Mouse (Mus musculus): ENCODE results near the gene Rxra. TPM values are rescaled to one million over a fixed set of nuclear protein-coding genes. Genes with fewer than 3 reads are reported as not detected.

Gene Rxra
- polyA plus RNA-seq, 1 experiment from 2014 or later: 9.4 TPM

DNA sequence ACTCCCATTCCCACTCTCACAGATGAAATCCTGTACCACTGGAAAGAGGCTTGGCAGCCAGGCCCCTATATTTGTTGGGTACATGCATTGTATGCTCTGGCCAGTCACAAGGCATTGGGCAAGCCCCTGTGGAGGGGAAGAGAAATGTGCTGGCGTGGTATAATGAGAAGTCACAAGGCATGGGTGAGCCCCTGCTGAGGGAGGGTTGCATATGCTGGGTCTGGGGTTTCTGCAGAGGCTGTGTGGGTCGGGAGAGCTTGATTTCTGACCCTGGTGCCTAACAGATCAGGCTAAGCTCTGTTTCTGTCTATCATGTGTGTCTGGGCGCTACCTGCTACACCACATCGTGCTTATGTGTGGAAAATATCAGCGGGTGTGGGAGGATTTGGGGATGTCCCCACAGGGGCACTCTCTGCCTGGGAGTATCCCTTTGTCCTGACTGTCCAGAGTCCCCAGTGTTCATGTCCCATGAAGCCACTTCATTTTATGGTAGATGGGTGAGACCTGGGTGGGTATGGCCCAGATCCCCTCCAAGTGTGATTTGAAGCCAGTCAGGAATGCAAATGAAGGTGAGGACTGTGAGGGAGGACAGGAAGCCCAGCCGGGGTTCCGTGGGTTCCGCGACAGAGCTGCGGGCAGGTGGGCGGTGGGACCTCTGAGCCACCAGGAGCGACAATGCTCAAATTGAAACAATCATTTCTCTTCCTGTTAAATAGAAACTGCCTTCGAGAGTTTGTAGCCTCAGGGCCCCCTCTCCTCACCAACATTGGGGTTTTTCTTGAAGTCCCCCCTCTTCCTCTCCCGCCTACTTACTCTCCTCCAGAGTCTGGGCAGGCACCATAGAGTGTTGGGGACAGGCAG lies 52.0 kb downstream of the Rxra start:
- ATAC-seq (replicated peaks; ENCODE audit: low FRiP score, low read depth): no peak
- no peak overlapping the region for H3K27ac ChIP-seq
- H3K27me3 ChIP-seq (ENCODE audit: insufficient read depth, low read length): no peaks in the 10 kb centered on the region
- no peak for DNase-seq (ENCODE audit: low spot score)
- no peak overlapping the region for H3K4me2 ChIP-seq (ENCODE audit: low read length)
- no peaks in the 10 kb centered on the region for H3K36me3 ChIP-seq (ENCODE audit: insufficient read depth, low read length)
- H3K4me3 ChIP-seq (replicated peaks; ENCODE audit: low read depth, low read length): no peak overlapping the region
- H3K4me1 ChIP-seq (replicated peaks; ENCODE audit: insufficient read depth, low read length): peaks cover 9% of the 10 kb centered on the region
- no peak for TF ChIP-seq CTCF (IDR thresholded peaks at IDR 0.05; ENCODE audit: low read depth)
- no peaks in the 10 kb centered on the region for H3K9me3 ChIP-seq (replicated peaks; ENCODE audit: low read length)
- no peak overlapping the region for H3K9ac ChIP-seq (ENCODE audit: low read depth, low read length)
- 58% methylated on average over 14 of the region's 14 CpGs for WGBS

DNA sequence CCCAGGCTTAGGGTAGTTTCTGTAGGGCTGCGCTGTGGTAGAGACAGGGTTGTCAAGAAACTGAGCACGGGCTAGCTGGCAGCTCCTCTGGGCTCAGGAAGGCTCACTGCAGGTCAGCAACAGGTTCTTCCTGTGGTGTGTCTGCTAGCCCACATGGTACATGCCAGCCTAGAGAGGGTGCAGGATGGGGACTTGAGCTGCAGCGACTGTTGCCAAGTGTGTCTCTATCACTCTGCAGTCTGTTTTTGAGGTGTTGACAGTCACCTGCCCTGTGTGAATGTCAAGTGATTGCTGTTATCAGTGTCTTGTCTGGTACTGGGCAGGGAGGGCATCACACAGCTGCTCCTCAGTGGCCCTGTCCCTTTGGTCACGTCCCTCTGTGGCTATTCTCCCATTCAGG lies 52.8 kb downstream of the Rxra start:
- Histone ChIP-seq H3K9me3 (replicated peaks; ENCODE audit: low read length) (no peaks in the 10 kb centered on the region), H3K4me3 (replicated peaks; ENCODE audit: low read depth, low read length) (no peak overlapping the region), H3K4me1 (replicated peaks; ENCODE audit: insufficient read depth, low read length) (peaks cover 13% of the 10 kb centered on the region), H3K27me3 (ENCODE audit: insufficient read depth, low read length) (no peaks in the 10 kb centered on the region), H3K9ac (ENCODE audit: low read depth, low read length) (no peak overlapping the region), H3K27ac (no peak overlapping the region), H3K4me2 (ENCODE audit: low read length) (no peak overlapping the region), H3K36me3 (ENCODE audit: insufficient read depth, low read length) (no peaks in the 10 kb centered on the region)
- TF ChIP-seq CTCF (IDR thresholded peaks at IDR 0.05; ENCODE audit: low read depth): no peak
- WGBS: 82% methylated on average over 4 of the region's 4 CpGs
- DNase-seq (ENCODE audit: low spot score) (no peak), ATAC-seq (replicated peaks; ENCODE audit: low FRiP score, low read depth) (no peak)

GRCm38 (mm10) chr2:27730002-27730905 lies 54.0 kb downstream of the Rxra start:
- DNase-seq (ENCODE audit: low spot score): peak; percentile 56
- H3K9me3 ChIP-seq (replicated peaks; ENCODE audit: low read length): no peaks in the 10 kb centered on the region
- WGBS: 70% methylated on average over 13 of the region's 13 CpGs
- peak; percentile 66 for TF ChIP-seq CTCF (IDR thresholded peaks at IDR 0.05; ENCODE audit: low read depth)
- H3K27me3 ChIP-seq (ENCODE audit: insufficient read depth, low read length): no peaks in the 10 kb centered on the region
- H3K36me3 ChIP-seq (ENCODE audit: insufficient read depth, low read length): no peaks in the 10 kb centered on the region
- H3K4me1 ChIP-seq (replicated peaks; ENCODE audit: insufficient read depth, low read length): peaks cover 20% of the 10 kb centered on the region
- no peak overlapping the region for H3K9ac ChIP-seq (ENCODE audit: low read depth, low read length)
- H3K4me3 ChIP-seq (replicated peaks; ENCODE audit: low read depth, low read length): no peak overlapping the region
- H3K27ac ChIP-seq: no peak overlapping the region
- H3K4me2 ChIP-seq (ENCODE audit: low read length): no peak overlapping the region
- no peak for ATAC-seq (replicated peaks; ENCODE audit: low FRiP score, low read depth)

- 0 out of 2 replicates have a peak, but pooled peaks cover 4% of the 10 kb centered on the region for H3K36me3 ChIP-seq (ENCODE audit: insufficient read depth, low read length)
- H3K27me3 ChIP-seq (ENCODE audit: insufficient read depth, low read length): no peaks in the 10 kb centered on the region
- no peaks in the 10 kb centered on the region for H3K9me3 ChIP-seq (replicated peaks; ENCODE audit: low read length)
- no peak overlapping the region for H3K9ac ChIP-seq (ENCODE audit: low read depth, low read length)
- no peak for DNase-seq (ENCODE audit: low spot score)
- H3K4me2 ChIP-seq (ENCODE audit: low read length): no peak overlapping the region
- H3K27ac ChIP-seq: no peak overlapping the region
- no peak for ATAC-seq (replicated peaks; ENCODE audit: low FRiP score, low read depth)
- peaks cover 18% of the 10 kb centered on the region for H3K4me1 ChIP-seq (replicated peaks; ENCODE audit: insufficient read depth, low read length)
- H3K4me3 ChIP-seq (replicated peaks; ENCODE audit: low read depth, low read length): no peak overlapping the region
- TF ChIP-seq CTCF (IDR thresholded peaks at IDR 0.05; ENCODE audit: low read depth): no peak
- WGBS: 62% methylated on average over 2 of the region's 2 CpGs
Measured at GRCm38 (mm10) chr2:27733021-27733420, 56.8 kb downstream of the Rxra start.

GRCm38 (mm10) chr2:27734328-27734727 lies 58.1 kb downstream of the Rxra start:
- 16% methylated on average over 1 of the region's 1 CpGs for WGBS
- no peak overlapping the region for H3K4me3 ChIP-seq (replicated peaks; ENCODE audit: low read depth, low read length)
- TF ChIP-seq CTCF (IDR thresholded peaks at IDR 0.05; ENCODE audit: low read depth): no peak
- 0 out of 2 replicates have a peak, but pooled peaks cover 10% of the 10 kb centered on the region for H3K36me3 ChIP-seq (ENCODE audit: insufficient read depth, low read length)
- H3K4me2 ChIP-seq (ENCODE audit: low read length): no peak overlapping the region
- H3K9ac ChIP-seq (ENCODE audit: low read depth, low read length): no peak overlapping the region
- ATAC-seq (replicated peaks; ENCODE audit: low FRiP score, low read depth) (no peak), DNase-seq (ENCODE audit: low spot score) (peak; percentile 30)
- no peaks in the 10 kb centered on the region for H3K27me3 ChIP-seq (ENCODE audit: insufficient read depth, low read length)
- H3K27ac ChIP-seq: 0 out of 2 replicates have a peak overlapping the region, but pooled peaks have one; percentile 50
- peaks cover 17% of the 10 kb centered on the region for H3K4me1 ChIP-seq (replicated peaks; ENCODE audit: insufficient read depth, low read length)
- no peaks in the 10 kb centered on the region for H3K9me3 ChIP-seq (replicated peaks; ENCODE audit: low read length)

DNA sequence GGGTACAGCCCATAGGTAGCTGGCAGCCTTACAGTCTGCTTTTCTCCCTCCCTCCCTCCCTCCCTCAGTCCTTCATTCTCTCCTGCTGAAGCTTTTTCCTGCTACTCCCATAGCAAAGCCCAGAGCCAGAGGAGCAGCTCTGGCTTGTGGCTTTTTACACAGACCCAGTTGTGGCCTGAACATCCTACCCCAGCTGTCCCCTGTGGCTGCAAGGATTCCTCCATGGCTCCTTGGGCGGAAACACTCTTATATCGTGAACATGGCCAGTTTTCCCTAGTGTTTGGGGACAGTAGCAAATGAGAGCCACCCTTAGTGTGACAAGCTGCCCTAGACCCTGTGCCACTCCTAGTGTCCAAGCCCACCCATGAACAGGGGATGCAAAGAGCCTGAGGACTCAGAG lies 58.6 kb downstream of the Rxra start:
- 78% methylated on average over 2 of the region's 2 CpGs for WGBS
- 0 out of 2 replicates have a peak overlapping the region, but pooled peaks have one; percentile 50 for H3K27ac ChIP-seq
- DNase-seq (ENCODE audit: low spot score): no peak
- H3K4me2 ChIP-seq (ENCODE audit: low read length): no peak overlapping the region
- no peak for ATAC-seq (replicated peaks; ENCODE audit: low FRiP score, low read depth)
- no peak overlapping the region for H3K4me3 ChIP-seq (replicated peaks; ENCODE audit: low read depth, low read length)
- peaks cover 21% of the 10 kb centered on the region for H3K4me1 ChIP-seq (replicated peaks; ENCODE audit: insufficient read depth, low read length)
- H3K36me3 ChIP-seq (ENCODE audit: insufficient read depth, low read length): 0 out of 2 replicates have a peak, but pooled peaks cover 10% of the 10 kb centered on the region
- no peaks in the 10 kb centered on the region for H3K9me3 ChIP-seq (replicated peaks; ENCODE audit: low read length)
- no peak for TF ChIP-seq CTCF (IDR thresholded peaks at IDR 0.05; ENCODE audit: low read depth)
- H3K9ac ChIP-seq (ENCODE audit: low read depth, low read length): no peak overlapping the region
- H3K27me3 ChIP-seq (ENCODE audit: insufficient read depth, low read length): no peaks in the 10 kb centered on the region
